Mouse (Mus musculus) spleen, embryonic (tissue): ENCODE measurements around the gene Slc7a8.

Source experiments
- CTCF ChIA-PET: fragments of 350-600 bp; sonication (Branson Sonifier 250); formaldehyde crosslinking; loops from one replicate; lab custom pipeline; 2022; lab: Charles Lee

The Slc7a8 gene

GRCm38 (mm10) chr14:54781610-54782365 lies at the start of gene Slc7a8:
TSS of gene Slc7a8 (minus strand) at chr14:54781946.
- CTCF ChIA-PET = no interaction called here

- CTCF ChIA-PET = no interaction called here
Observed at GRCm38 (mm10) chr14:54823716-54824115, 42.0 kb upstream of the Slc7a8 start.

GRCm38 (mm10) chr14:54822301-54822700 lies 40.6 kb upstream of the Slc7a8 start:
- CTCF ChIA-PET = interaction anchor here (0.6 kb wide), 1 partner anchor 242 kb away, joined by 3 read pairs; no protein-coding TSS in a partner anchor

- CTCF ChIA-PET = no interaction called here
Observed at GRCm38 (mm10) chr14:54817791-54818190, 36.0 kb upstream of the Slc7a8 start.

- CTCF ChIA-PET = no interaction called here
Observed at GRCm38 (mm10) chr14:54815737-54816136, 34.0 kb upstream of the Slc7a8 start.

- CTCF ChIA-PET = interaction anchor here (0.6 kb wide), 1 partner anchor 905 kb away, joined by 3 read pairs; no protein-coding TSS in a partner anchor
Observed at GRCm38 (mm10) chr14:54813991-54814390, 32.2 kb upstream of the Slc7a8 start, which contains the start of gene Rnf212b. TSS of gene Rnf212b (plus strand) at chr14:54814141.

GRCm38 (mm10) chr14:54809668-54810033 lies 27.9 kb upstream of the Slc7a8 start:
- CTCF ChIA-PET = no interaction called here

GRCm38 (mm10) chr14:54808718-54809667 lies 27.2 kb upstream of the Slc7a8 start:
- CTCF ChIA-PET = interaction anchor here (0.6 kb wide), 1 partner anchor 15 kb away, joined by 3 read pairs; no protein-coding TSS in a partner anchor

- CTCF ChIA-PET = no interaction called here
Observed at GRCm38 (mm10) chr14:54806124-54806523, 24.4 kb upstream of the Slc7a8 start.

- CTCF ChIA-PET = no interaction called here
Observed at GRCm38 (mm10) chr14:54802428-54802827, 20.7 kb upstream of the Slc7a8 start.

GRCm38 (mm10) chr14:54799686-54800085 lies 17.9 kb upstream of the Slc7a8 start:
- CTCF ChIA-PET = no interaction called here

- CTCF ChIA-PET = no interaction called here
Observed at GRCm38 (mm10) chr14:54796760-54797159, 15.0 kb upstream of the Slc7a8 start.

GRCm38 (mm10) chr14:54795901-54796300 lies 14.2 kb upstream of the Slc7a8 start:
- CTCF ChIA-PET = no interaction called here

GRCm38 (mm10) chr14:54793894-54794830 lies 12.4 kb upstream of the Slc7a8 start:
- CTCF ChIA-PET = no interaction called here

GRCm38 (mm10) chr14:54793351-54793750 lies 11.6 kb upstream of the Slc7a8 start:
- CTCF ChIA-PET = interaction anchor here (0.7 kb wide), 1 partner anchor 364 kb away, joined by 3 read pairs; no protein-coding TSS in a partner anchor

- CTCF ChIA-PET = interaction anchor here (0.7 kb wide), 1 partner anchor 150 kb away, joined by 3 read pairs; no protein-coding TSS in a partner anchor
Observed at GRCm38 (mm10) chr14:54792166-54792565, 10.4 kb upstream of the Slc7a8 start.

- CTCF ChIA-PET = no interaction called here
Observed at GRCm38 (mm10) chr14:54788231-54788630, 6.5 kb upstream of the Slc7a8 start.

- CTCF ChIA-PET = no interaction called here
Observed at GRCm38 (mm10) chr14:54787226-54787625, 5.5 kb upstream of the Slc7a8 start.

- CTCF ChIA-PET = no interaction called here
Observed at GRCm38 (mm10) chr14:54786489-54786888, 4.7 kb upstream of the Slc7a8 start.

- CTCF ChIA-PET = no interaction called here
Observed at GRCm38 (mm10) chr14:54785898-54786297, 4.2 kb upstream of the Slc7a8 start.

GRCm38 (mm10) chr14:54782971-54783370 lies 1.2 kb upstream of the Slc7a8 start:
- CTCF ChIA-PET = no interaction called here
